Mouse (Mus musculus): ENCODE measurements around the gene Myh14.

The Myh14 gene

DNA sequence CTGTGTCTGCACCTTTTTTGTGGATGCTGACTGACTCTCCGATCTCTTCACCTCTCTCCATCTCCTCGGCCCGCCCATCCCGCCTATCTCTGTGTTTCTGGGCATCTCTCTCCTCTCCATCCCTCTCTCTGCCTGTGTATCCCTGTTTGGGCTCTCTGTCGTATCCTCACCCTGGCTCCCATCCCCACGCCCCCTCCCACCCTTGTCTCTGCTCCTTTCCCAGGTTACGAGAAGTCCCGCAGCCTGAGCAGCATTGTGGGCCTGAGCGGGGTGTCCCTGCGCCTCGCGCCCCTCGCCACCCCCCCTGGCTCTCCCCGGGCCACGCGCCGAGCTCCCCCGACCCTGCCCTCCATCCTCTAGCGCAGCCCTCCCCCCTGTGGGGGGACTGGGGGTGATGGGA lies 69.0 kb downstream of the Myh14 start:
- no peak for TF ChIP-seq GATA4 (IDR thresholded peaks at IDR 0.05; ENCODE audit: insufficient replicate concordance, low read length)

DNA sequence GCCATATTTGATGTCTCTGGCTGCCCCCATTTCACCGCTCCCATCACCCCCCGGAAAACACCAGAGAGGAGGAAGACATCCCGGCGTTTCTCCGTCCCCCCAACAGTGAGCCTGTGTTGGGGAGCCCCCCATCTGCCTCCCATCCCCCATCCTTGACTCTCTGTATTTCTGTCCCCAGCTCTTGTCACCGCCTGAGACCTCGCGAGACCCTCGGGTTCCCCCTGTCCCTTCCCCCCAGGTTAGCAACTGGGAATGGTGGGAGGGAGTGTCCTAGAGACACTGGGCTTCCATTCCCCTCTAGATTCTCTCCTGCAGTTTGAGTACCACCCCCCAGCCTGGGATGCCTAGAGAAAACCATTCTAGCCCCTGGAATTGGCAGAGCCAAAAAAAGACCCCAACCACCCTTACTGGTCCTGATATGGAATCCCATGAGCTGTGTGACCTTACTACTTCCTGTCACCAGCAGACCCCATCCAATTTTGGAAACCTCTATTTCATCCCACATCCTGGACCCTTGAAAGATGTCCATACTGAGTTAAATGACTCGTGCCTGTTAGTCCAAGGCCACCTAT lies 69.9 kb downstream of the Myh14 start:
- TF ChIP-seq GATA4 (IDR thresholded peaks at IDR 0.05; ENCODE audit: insufficient replicate concordance, low read length), result no peak

DNA sequence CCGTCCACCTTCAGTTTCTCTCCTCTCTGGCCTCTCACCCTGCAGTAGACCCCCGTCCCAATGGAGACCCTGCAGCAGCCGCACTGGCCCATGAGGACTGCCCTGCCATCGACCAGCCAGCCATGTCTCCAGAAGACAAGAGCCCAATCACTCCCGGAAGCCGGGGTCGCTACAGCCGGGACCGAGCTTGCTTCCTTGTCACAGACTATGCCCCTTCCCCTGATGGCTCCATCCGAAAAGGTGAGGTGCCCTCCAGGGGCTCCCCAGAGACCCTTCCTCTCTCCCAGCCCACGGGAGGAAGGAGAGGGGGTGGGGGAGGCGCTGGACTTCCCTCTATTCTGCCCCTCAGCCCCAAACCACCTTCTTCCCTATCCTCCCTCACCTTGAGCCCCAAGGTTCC lies 72.3 kb downstream of the Myh14 start:
- TF ChIP-seq GATA4 (IDR thresholded peaks at IDR 0.05; ENCODE audit: insufficient replicate concordance, low read length), result no peak

DNA sequence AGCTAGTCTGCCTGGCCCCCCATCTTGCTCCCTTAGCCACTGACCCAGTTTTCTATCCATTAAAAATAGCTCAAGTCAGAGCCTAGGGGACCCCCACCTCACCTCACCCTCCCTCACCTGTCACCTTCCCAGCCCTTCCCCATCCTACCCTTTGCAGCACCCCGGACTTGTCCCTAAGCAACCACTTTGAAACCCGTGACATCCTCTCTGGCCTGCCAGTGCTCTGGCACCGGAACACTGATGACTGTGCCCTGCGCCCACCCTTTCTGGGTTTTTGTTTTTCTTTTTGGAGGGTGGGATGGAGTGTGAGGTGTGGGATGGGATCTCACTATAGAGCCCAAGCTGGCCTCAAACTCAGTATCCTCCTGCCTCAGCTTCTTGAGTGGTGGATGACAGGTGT lies 73.0 kb downstream of the Myh14 start:
- TF ChIP-seq GATA4 (IDR thresholded peaks at IDR 0.05; ENCODE audit: insufficient replicate concordance, low read length), result no peak

DNA sequence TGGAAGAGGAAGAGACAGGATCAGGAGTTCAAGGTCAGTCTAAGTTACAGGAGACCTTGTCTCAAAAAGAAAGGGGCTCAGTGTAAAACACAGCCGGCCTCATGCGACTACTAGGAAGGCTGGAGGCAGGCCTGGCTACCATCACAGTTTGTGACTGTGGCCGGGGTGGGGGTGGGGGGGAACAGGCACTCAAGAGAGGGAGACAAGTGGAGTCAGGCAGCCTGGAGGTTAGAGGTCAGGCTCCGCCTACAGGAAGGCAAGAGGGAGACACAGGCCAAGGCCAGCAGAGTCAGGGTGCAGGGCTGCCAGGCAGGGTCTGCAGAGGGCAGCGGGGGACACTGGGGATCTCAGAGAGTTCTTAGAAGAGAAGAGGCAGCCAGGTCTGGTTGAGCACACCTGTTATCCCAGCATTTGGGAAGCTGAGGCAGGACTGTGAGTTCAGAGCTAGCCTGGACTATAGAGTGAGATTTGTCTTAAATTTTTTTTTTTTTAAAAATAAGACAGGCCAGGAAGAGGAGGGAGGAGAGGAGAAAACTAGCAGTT lies 73.6 kb downstream of the Myh14 start:
- TF ChIP-seq GATA4 (IDR thresholded peaks at IDR 0.05; ENCODE audit: insufficient replicate concordance, low read length), result no peak

DNA sequence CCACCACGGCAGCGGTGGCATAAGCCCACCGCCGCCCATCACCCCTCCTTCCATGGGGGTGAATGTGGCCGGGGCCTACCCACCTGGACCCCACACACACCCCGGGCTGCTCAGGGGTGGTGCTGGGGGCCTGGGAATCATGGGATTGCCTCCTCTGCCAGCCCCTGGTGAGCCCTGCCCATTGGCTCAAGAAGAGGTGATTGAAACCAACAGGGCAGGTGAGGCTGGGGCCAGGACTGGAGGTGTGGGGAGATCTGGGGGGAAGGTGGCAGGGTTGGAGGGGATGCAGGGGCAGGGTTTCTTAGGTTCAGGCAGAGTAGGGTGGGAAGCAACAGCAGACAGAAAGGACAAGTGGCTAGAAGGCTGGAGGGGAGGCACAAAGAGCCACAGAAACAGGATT lies 74.6 kb downstream of the Myh14 start:
- TF ChIP-seq GATA4 (IDR thresholded peaks at IDR 0.05; ENCODE audit: insufficient replicate concordance, low read length), result no peak

DNA sequence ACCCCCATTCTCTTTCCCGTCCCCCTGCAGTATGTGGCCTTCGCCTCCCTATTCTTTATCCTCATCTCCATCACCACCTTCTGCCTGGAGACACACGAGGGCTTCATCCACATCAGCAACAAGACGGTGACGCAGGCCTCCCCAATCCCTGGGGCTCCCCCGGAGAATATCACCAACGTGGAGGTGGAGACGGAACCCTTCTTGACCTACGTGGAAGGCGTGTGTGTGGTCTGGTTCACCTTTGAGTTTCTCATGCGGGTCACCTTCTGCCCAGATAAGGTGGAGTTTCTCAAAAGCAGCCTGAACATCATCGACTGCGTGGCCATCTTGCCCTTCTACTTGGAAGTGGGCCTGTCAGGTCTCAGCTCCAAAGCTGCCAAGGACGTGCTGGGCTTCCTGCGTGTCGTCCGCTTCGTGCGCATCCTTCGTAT lies 75.5 kb downstream of the Myh14 start:
- TF ChIP-seq GATA4 (IDR thresholded peaks at IDR 0.05; ENCODE audit: insufficient replicate concordance, low read length), result no peak

DNA sequence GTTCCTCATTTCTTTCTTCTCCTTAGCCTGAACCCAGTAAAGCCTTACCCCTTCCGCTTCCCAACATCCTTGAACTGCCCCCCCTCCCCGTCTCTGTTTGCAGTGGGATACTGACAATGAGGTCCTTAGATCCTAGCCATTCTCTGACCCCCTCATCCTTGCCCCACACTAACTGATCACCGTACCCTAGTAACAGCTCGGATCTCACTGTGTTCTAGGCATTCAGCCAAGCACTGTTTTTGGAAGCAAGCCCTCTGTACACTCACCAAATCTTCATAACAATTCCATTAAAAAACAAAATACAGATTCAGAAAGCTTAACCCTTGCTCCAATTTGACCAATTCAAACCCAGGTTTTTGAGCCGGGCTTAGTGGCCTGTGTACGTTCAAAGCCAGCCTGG lies 76.4 kb downstream of the Myh14 start:
- no peak for TF ChIP-seq GATA4 (IDR thresholded peaks at IDR 0.05; ENCODE audit: insufficient replicate concordance, low read length)

DNA sequence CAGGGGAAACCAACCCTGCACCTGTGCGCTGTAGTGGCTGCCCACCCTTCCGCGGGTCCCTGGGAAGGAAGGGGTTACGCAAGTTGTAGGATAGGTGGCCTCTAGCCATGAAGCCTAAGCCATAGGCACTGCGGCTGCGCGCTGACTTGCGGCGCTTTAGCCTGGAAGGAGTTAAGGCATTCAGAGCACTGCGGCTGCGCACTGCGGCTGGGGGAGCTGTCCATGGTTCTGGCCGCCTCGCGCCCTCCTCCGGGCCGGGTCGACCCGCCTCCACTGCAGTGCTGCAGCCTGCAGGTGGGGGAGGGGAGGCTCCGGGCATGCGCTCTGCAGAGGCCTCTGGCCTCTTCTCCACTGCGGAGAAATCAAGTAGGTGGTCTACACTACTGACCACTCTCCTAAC lies 76.9 kb downstream of the Myh14 start:
- no peak for TF ChIP-seq GATA4 (IDR thresholded peaks at IDR 0.05; ENCODE audit: insufficient replicate concordance, low read length)

DNA sequence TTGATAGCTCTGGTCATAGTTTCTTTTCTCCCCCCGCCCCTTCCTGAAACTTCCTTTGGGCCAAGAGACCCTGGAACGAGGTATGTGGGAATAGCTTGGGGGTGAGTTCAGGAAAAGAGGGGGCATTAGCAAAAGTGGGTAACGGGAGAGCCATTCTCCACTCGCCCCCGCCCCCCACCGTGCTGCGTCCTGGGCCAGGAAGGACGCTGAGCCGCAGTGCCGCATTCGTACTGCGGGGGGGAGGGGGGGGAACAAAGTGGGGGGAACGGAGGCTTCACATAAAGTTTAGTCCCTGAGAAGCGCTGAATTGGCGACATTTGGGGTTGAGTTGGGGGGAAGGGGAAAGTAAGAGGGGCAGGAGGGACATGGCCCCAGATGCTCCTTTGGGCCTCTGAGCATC lies 77.6 kb downstream of the Myh14 start:
- no peak for TF ChIP-seq GATA4 (IDR thresholded peaks at IDR 0.05; ENCODE audit: insufficient replicate concordance, low read length)

DNA sequence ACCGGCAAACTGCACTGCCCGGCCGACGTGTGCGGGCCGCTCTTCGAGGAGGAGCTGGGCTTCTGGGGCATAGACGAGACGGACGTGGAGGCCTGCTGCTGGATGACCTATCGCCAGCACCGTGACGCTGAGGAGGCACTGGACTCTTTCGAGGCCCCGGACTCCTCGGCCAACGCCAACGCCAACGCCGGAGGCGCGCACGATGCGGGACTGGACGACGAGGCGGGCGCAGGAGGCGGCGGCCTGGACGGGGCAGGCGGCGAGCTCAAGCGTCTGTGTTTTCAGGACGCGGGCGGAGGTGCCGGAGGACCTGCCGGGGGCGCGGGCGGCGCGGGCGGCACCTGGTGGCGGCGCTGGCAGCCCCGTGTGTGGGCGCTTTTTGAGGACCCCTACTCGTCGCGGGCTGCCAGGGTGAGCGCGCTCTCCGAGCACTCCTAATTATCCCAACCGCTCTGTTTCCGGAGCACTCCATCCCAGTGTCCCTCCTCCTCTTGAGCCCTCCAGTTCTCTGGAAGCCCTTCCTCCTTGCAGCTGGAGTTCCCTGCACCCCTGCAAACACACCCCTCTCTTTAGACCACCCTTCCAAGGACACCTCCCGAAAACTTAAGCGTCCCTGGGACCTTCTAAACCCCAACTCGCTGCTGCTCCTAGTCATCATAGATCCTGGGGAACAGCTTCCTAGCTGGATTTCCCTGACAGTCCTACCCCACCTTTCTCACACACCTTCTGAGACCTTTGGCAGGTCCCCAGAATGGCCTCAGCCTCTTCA lies 79.1 kb downstream of the Myh14 start:
- TF ChIP-seq GATA4 (IDR thresholded peaks at IDR 0.05; ENCODE audit: insufficient replicate concordance, low read length), result no peak

DNA sequence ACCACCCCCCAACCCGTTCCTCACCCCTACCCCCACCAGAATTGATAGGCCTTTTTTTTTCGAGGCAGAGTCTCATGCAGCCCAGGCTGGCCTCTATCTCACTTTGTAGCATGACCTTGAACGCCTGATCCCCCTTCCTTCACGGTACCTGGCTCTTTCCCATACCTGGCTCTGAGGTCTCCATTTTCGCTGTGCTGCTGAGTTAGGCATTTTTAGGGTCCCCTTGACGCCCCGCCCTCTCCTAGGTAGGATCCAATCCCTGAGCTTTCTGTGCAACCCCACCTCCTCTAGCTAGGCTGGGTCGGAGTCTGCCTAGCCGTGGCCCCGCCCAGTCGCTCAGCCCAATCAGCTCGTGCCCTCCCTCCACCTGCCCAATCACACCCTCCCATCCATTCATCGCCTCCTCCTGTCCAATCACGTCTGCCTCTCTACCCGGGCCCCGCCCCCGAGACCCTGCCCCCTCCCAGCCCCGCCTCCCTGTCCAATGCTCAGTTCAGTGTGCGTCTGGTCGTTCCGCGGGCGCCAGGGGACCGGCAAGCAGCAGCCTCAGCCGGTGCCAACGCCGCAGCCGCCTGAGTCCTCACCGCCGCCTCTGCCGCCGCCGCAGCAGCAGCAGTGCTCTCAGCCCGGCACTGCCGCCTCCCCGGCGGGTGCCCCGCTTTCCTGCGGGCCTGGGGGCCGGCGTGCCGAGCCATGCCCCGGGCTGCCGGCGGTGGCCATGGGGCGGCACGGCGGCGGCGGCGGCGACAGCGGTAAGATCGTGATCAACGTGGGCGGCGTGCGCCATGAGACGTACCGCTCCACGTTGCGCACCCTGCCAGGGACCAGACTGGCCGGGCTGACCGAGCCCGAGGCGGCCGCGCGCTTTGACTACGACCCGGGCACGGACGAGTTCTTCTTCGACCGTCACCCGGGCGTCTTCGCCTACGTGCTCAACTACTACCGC lies 80.0 kb downstream of the Myh14 start, which contains the start of gene Kcnc3:
Kcnc3 (plus strand) TSS at position 263 of the 946 bp plus-strand sequence.
- no peak for TF ChIP-seq GATA4 (IDR thresholded peaks at IDR 0.05; ENCODE audit: insufficient replicate concordance, low read length)

DNA sequence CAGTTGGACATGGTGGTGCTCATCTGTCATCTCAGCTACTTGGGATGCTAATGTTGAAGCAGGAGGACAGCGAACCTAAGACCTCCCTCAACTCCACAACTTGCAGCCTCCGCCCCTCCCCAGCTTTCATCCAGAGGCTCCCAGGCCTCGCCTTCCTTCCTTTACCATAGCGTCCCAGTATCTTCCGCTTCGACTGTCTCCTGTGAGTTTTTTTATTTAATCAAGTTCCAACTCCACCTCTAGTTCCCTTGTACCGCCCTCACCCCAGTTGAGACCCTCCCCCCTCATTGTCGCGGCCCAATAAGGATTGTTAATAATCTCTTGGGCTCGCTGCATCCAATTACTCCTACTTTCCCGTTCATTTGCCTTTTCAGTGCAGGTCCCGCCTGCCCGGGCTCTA lies 80.7 kb downstream of the Myh14 start:
- no peak for TF ChIP-seq GATA4 (IDR thresholded peaks at IDR 0.05; ENCODE audit: insufficient replicate concordance, low read length)

DNA sequence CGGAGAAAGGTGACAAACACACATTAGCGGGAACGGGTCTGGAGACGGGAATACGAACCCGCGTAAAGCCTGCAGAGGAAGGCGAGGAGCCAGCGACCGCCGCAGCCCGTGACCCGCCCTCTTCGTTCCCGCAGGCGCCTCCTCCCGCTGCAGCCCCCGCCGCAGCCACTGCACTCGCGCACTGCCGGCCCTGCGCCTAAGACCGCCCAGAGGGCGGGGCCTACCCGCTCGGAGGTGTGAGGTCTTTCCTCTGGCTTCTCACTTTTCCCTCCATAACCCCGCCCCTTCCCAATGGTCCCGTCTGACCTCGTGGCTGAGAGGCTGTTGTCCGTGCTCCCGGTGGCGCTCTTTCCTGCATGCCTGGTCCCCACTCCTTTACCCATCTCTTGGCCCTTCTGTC lies 81.5 kb downstream of the Myh14 start:
- no peak for TF ChIP-seq GATA4 (IDR thresholded peaks at IDR 0.05; ENCODE audit: insufficient replicate concordance, low read length)

DNA sequence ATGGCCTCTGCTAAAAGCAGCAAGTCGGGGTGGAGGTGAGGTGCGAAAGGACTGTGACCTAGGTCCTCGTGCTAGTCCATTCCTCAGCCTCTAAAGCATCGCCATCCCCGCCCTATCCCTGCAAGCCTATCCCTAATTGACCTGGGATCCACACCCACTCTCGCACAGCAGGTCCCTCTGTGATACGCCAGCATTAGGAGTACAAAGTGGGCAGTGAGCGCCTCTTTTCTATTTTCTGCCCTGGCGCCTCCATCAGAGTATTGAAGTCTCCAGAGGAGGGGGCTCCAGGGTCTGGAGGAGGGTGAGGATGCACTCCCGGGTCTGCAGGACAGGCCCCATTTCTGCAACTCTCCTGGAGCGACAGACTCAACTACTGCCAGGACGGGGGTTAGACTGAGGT lies 82.3 kb downstream of the Myh14 start:
- TF ChIP-seq GATA4 (IDR thresholded peaks at IDR 0.05; ENCODE audit: insufficient replicate concordance, low read length), result no peak

All from liver, adult (tissue).